Mouse (Mus musculus) thymus, postnatal 36 days (tissue): ENCODE measurements around the gene Tshb.

Source experiments
- DNase-seq, 2 experiments: peaks; one replicate each; pipeline ENCODE4 v3.0.0; 2022; ENCODE audit warnings: mixed read lengths in 2 of 2

Tshb gene

GRCm38 (mm10) chr3:102782618-102783017 is at the start of gene Tshb:
Gene Tshb, minus strand, starts transcription at chr3:102782718.
- DNase-seq, result no peak

GRCm38 (mm10) chr3:102803937-102804336 is 21.4 kb upstream of the Tshb start:
- peak; percentile 75 to 82 for DNase-seq

- DNase-seq, result no peak
Observed at GRCm38 (mm10) chr3:102787369-102787768, 4.9 kb upstream of the Tshb start.

GRCm38 (mm10) chr3:102773018-102773417 is 9.5 kb downstream of the Tshb start:
- no peak for DNase-seq

GRCm38 (mm10) chr3:102764850-102765249 is 17.7 kb downstream of the Tshb start:
- DNase-seq, result no peak

- no peak for DNase-seq
Observed at GRCm38 (mm10) chr3:102763713-102764400, 18.7 kb downstream of the Tshb start.

GRCm38 (mm10) chr3:102762388-102762787 is 20.1 kb downstream of the Tshb start:
- DNase-seq, result no peak

- DNase-seq, result no peak
Observed at GRCm38 (mm10) chr3:102760236-102760635, 22.3 kb downstream of the Tshb start.

- DNase-seq, result no peak
Observed at GRCm38 (mm10) chr3:102757019-102757418, 25.5 kb downstream of the Tshb start.

GRCm38 (mm10) chr3:102755801-102756200 is 26.7 kb downstream of the Tshb start:
- DNase-seq, result peak; percentile 69 to 85

- DNase-seq, result no peak
Observed at GRCm38 (mm10) chr3:102752457-102752856, 30.1 kb downstream of the Tshb start.

- DNase-seq, result no peak
Observed at GRCm38 (mm10) chr3:102752053-102752452, 30.5 kb downstream of the Tshb start.

- DNase-seq, result no peak
Observed at GRCm38 (mm10) chr3:102751536-102751935, 31.0 kb downstream of the Tshb start.

GRCm38 (mm10) chr3:102751136-102751535 is 31.4 kb downstream of the Tshb start:
- no peak for DNase-seq

- DNase-seq, result no peak
Observed at GRCm38 (mm10) chr3:102748686-102749085, 33.8 kb downstream of the Tshb start.

- no peak for DNase-seq
Observed at GRCm38 (mm10) chr3:102748038-102748437, 34.5 kb downstream of the Tshb start.

- DNase-seq, result no peak
Observed at GRCm38 (mm10) chr3:102746174-102746573, 36.3 kb downstream of the Tshb start.

- DNase-seq, result no peak
Observed at GRCm38 (mm10) chr3:102744657-102745056, 37.9 kb downstream of the Tshb start.

GRCm38 (mm10) chr3:102743781-102744471 is 38.6 kb downstream of the Tshb start:
- DNase-seq, result no peak

- no peak for DNase-seq
Observed at GRCm38 (mm10) chr3:102743202-102743601, 39.3 kb downstream of the Tshb start.

- no peak for DNase-seq
Observed at GRCm38 (mm10) chr3:102742725-102743124, 39.8 kb downstream of the Tshb start.

- no peak for DNase-seq
Observed at GRCm38 (mm10) chr3:102738926-102739325, 43.6 kb downstream of the Tshb start.

- peak in 1 of 2 experiments; percentile 47 for DNase-seq
Observed at GRCm38 (mm10) chr3:102738161-102738901, 44.2 kb downstream of the Tshb start.

GRCm38 (mm10) chr3:102737106-102737505 is 45.4 kb downstream of the Tshb start:
- DNase-seq, result no peak
